Mouse (Mus musculus) bone marrow, adult 2 months (tissue): ENCODE results near the gene Fkbp10. TPM values are rescaled to one million over a fixed set of nuclear protein-coding genes. Genes with fewer than 3 reads are reported as not detected.

Source experiments
- H3K27ac ChIP-seq: fragments of 200-500 bp; 2 replicates; pipeline ENCODE4 v1.5.1; 2012; ENCODE audit warnings: low read depth, mild to moderate bottlenecking, control low read depth, inconsistent platforms, low read length; ENCODE audit not compliant: control insufficient read depth, poor library complexity, insufficient read depth
- H3K4me1 ChIP-seq: fragments of 200-500 bp; 2 replicates; pipeline ENCODE4 v1.6.1; 2011; ENCODE audit warnings: low read length; ENCODE audit not compliant: control insufficient read depth, insufficient read depth
- H3K4me3 ChIP-seq: fragments of 200-500 bp; replicated peaks from 2 replicates; pipeline ENCODE3; 2011; ENCODE audit warnings: mild to moderate bottlenecking, low read depth, low read length, control low read depth; ENCODE audit not compliant: control insufficient read depth
- CTCF ChIP-seq: fragments of 200-500 bp; IDR thresholded peaks from 2 replicates; pipeline ENCODE4 v1.5.1; 2011; ENCODE audit warnings: low read length, control low read depth; ENCODE audit not compliant: control insufficient read depth, insufficient read depth
- POLR2A ChIP-seq: fragments of 200-500 bp; IDR thresholded peaks from 2 replicates; pipeline ENCODE4 v1.6.1; 2011; ENCODE audit warnings: low read depth, mild to moderate bottlenecking, control low read depth, low read length, borderline replicate concordance; ENCODE audit not compliant: control insufficient read depth
- WGBS: fragments of 180-500 bp; shearing (Covaris S2); methylation state at CpG from one replicate; pipeline ENCODE4 v1.1.7; 2018; 5-methylcytosine and 5-hydroxymethylcytosine counted together
- polyA plus RNA-seq: library from polyadenylated mRNA; stranded (reverse); fragments of >200 nt; gene quantifications from 2 replicates; pipeline ENCODE4 v1.2.4, GENCODE M21; 2011; ENCODE audit warnings: low replicate concordance; ENCODE audit not compliant: missing spikeins, insufficient read depth, insufficient read length

Gene Fkbp10
- polyA plus RNA-seq, 1 experiment, result 7.0 TPM

DNA sequence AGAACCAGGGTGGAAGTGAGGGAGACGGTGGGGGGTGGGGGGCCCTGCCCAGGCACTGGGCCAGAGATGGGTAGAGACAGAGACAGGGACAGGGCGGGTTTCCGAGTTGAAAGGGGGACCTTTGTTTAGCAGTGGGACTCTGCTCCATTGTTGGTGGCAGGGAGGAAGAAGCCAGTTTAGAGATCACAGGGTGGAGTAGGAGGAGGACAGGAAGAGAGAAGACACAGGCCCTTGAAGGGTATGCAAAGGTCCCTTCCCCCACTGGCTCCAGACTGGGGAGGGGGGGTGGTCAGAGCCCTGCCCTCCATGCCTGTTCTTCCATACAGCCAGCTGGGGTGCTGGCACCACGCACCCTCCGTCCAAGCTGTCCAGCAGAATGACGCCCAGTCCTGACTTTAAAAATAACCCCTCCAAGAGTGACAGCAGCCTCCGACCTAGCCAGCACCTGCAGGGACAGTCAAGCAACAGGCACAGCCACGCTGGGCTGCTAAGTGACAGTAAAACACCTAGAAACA, 25.5 kb upstream of the Fkbp10 start:
- no peak overlapping the region for H3K4me3 ChIP-seq
- H3K4me1 ChIP-seq, result peaks cover 1% of the 10 kb centered on the region; the same call in 1 of the 2 replicates
- TF ChIP-seq CTCF (no peak), POLR2A (no peak)
- H3K27ac ChIP-seq, result no peak overlapping the region
- 83% methylated on average over 8 of the region's 8 CpGs for WGBS

DNA sequence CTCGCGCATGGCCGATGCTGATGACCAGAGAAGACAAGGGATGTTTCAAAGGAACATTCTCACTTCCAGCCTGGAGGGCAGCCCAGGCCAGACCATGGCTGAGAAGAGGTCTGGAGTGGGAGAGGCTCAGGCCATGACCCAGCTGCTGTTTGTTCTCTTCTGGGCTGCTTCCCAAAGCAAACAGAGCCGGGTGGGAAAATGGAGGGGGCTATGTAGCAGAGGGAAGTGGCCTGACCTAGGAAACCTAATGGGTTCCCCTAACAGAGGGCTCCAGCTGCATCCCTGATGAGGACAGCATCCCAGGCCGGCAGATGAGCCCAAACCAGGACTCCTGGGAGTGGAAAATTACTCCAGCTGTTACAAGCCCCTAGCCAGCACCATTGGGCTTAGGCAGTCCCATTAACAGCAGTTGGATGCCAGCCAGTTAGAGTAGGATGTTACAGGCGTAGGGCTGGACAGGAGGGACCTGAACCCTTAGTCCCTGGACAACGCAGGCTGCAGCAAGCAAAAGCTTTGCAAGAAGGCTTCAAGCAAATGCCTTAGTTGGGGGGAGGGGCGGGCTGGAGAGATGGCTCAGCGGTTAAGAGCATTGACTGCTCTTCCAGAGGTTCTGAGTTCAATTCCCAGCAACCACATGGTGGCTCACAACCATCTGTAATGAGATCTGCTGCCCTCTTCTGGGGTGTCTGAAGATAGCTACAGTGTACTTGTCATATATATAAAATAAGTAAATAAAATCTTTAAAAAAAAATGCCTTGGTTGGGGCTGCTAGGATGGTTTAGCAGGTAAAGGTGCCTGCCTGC, 24.2 kb upstream of the Fkbp10 start:
- TF ChIP-seq POLR2A (no peak), CTCF (no peak)
- H3K27ac ChIP-seq, result no peak overlapping the region
- 83% methylated on average over 9 of the region's 9 CpGs for WGBS

DNA sequence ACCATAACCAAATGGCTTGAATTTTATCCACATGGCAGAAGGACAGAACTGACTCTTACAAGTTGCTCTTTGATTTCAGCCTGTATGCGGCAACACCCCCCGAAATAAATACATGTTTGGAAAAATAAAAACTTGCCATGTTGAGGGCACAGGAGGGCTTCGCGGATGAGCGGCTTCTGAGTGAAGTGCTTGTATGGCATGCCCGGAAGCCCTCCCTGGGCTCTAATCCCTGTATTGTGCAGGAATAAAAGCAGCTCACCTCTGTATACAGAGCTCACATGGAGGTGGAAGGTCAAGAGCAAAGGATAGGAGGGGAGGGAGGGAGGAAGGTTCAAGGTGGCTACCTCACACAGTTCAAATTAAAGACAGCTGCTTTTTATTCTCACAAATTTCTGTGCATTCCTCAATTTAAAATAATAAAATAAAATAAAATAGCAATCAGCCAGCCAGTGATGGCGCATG, 23.6 kb upstream of the Fkbp10 start:
- 91% methylated on average over 7 of the region's 7 CpGs for WGBS
- Histone ChIP-seq H3K4me3 (no peak overlapping the region), H3K27ac (no peak overlapping the region), H3K4me1 (peaks cover 2% of the 10 kb centered on the region; the same call in 1 of the 2 replicates)
- TF ChIP-seq CTCF (no peak), POLR2A (no peak)

More for the DNA sequence above, 24.2 kb upstream of the Fkbp10 start:
- Histone ChIP-seq H3K4me1 (peaks cover 2% of the 10 kb centered on the region; the same call in 1 of the 2 replicates), H3K4me3 (no peak overlapping the region)

DNA sequence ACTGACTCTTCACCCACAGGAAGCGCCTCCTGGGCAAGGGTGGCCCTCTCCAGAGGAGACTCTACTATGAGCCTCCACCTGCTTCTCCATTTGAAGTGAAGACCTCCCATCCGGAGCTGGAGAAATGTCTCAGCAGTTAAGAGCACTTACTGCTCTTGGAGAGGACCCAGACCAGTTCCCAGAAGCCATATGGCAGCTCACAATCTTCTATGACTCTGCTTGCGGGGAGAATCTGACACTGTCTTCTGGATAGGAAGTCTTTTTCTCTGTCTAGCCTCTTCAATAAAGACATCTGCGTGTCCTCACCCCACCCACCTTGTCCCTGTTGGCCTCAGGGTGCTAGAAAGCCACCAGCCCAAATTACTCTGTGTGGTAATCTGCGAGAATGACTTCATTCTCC, 22.5 kb upstream of the Fkbp10 start:
- no peak for TF ChIP-seq POLR2A
- TF ChIP-seq CTCF, result no peak
- Histone ChIP-seq H3K4me1 (peaks cover 2% of the 10 kb centered on the region; the same call in 1 of the 2 replicates), H3K27ac (no peak overlapping the region), H3K4me3 (no peak overlapping the region)
- 71% methylated on average over 5 of the region's 5 CpGs for WGBS

DNA sequence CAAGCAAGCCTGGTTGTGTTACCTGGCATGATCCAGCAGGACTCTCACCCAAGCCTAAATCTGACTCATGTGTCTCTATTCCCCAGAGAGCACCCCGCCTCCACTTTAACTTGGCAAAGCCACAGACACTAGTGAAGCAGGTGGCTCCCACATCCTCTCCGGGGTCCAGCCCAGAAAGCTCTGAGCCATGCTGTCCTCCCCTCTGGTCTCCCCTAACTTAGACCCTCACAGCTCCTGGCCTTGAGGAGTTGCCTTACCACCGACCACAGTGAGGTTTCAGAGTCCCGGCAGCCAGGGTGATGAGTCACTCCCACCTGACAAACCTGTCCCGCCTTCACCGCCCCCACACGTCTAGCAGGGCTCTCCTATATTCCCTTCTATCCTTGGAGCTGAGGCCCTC, 21.8 kb upstream of the Fkbp10 start:
- 34% methylated on average over 7 of the region's 7 CpGs for WGBS
- TF ChIP-seq POLR2A (no peak), CTCF (no peak)
- Histone ChIP-seq H3K4me1 (peaks cover 2% of the 10 kb centered on the region; the same call in 1 of the 2 replicates), H3K4me3 (no peak overlapping the region), H3K27ac (no peak overlapping the region)

DNA sequence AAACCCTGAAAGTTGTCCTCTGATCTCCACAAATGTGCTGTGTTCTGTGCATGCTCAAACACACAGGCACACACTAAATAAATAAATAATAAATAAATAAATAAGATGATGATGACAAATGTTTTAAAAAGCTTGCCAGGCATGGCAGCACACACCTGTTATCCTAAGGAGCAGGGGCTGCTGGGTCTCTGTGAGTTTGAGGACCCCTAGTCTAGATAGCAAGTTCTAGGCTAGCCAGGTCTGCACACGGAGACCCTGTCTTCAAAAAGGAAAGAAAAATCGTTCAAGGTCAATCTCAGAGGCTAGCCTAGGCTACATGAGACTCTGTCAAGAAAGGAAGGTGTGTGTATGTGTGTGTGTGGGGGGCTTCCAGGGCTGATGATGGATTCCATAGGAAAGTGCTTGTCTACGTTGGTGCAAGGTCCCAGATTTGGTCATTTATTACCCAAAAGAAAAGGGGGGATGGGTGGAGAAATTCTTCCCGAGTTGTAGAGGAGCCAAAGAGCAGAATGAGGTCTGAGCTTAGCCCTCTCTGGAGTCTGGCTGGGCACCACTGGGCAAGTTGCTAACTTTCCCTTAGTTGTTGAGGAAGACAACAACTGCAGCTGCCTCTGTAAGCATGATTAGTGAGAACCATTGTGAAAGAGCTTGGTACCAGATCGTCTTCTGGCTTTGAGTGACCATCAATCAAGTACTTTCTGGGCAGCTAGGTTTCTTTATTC, 21.0 kb upstream of the Fkbp10 start:
- peak overlapping the region; percentile 64; the same call in 1 of the 2 replicates for H3K27ac ChIP-seq
- peaks cover 2% of the 10 kb centered on the region; the same call in 1 of the 2 replicates for H3K4me1 ChIP-seq
- WGBS, result 53% methylated on average over 5 of the region's 5 CpGs
- TF ChIP-seq POLR2A, result no peak
- TF ChIP-seq CTCF, result no peak
- no peak overlapping the region for H3K4me3 ChIP-seq

DNA sequence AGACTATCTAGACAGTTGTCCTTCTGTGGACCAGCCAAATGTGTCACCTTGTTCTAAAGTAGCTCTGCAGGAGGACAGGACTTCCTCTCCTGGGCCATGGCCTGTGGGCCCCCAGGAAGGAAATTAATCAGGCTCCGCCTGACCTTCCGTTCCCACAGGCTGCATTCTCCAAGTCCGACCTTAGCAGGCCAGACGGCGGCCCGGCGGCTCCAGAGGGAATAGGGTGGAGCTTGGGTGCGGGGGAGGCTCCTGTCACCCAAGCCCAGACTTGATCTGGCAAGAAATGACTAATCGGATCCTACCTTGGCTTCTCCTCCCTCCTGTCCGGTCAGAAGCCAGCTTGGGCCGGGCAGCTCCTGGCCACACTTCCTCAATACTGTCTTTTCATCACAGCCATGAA, 20.3 kb upstream of the Fkbp10 start:
- Histone ChIP-seq H3K4me1 (peaks cover 2% of the 10 kb centered on the region; the same call in 1 of the 2 replicates), H3K27ac (peak overlapping the region; percentile 64; the same call in 1 of the 2 replicates), H3K4me3 (peak overlapping the region; percentile 36)
- TF ChIP-seq CTCF, result no peak
- TF ChIP-seq POLR2A, result 0 out of 2 replicates have a peak, but pooled peaks have one; percentile 8
- WGBS, result 14% methylated on average over 11 of the region's 11 CpGs
